Mouse (Mus musculus) limb, embryonic 14.5 days (tissue): ENCODE results near the gene Mycl. TPM values are rescaled to one million over a fixed set of nuclear protein-coding genes. Genes with fewer than 3 reads are reported as not detected.

Experiments used
- ATAC-seq: fragments of 200-750 bp; cut with Nextera tagmentation; 2 replicates; pipeline ENCODE4 v1.8.0; 2017; ENCODE audit warnings: low read depth, moderate number of reproducible peaks, moderate TSS enrichment; ENCODE audit not compliant: low FRiP score
- DNase-seq: peaks from one replicate; pipeline ENCODE4 v3.0.0-alpha.2; 2015; ENCODE audit warnings: low spot score
- H3K27ac ChIP-seq: fragments of 300-500 bp; sonication (generic); replicated peaks from 2 replicates; pipeline ENCODE4 v1.5.1; 2014; ENCODE audit warnings: low read depth, mild to moderate bottlenecking, low read length, moderate library complexity, mixed read lengths
- H3K27me3 ChIP-seq: fragments of 300-500 bp; sonication (generic); 2 replicates; pipeline ENCODE4 v1.6.1; 2014; ENCODE audit warnings: low read length, mixed read lengths; ENCODE audit not compliant: control insufficient read depth, insufficient read depth
- H3K36me3 ChIP-seq: fragments of 300-500 bp; sonication (generic); 2 replicates; pipeline ENCODE4 v1.6.1; 2014; ENCODE audit warnings: mild to moderate bottlenecking, low read length, moderate library complexity, mixed read lengths; ENCODE audit not compliant: control insufficient read depth, insufficient read depth
- H3K4me1 ChIP-seq: fragments of 300-500 bp; sonication (generic); 2 replicates; pipeline ENCODE4 v1.6.1; 2014; ENCODE audit warnings: antibody characterized with exemption, low read length, mixed read lengths; ENCODE audit not compliant: control insufficient read depth, insufficient read depth
- H3K4me2 ChIP-seq: fragments of 300-500 bp; sonication (generic); replicated peaks from 2 replicates; pipeline ENCODE4 v1.6.1; 2014; ENCODE audit warnings: low read depth, mild to moderate bottlenecking, low read length, moderate library complexity; ENCODE audit not compliant: severe bottlenecking
- H3K4me3 ChIP-seq: fragments of 300-500 bp; sonication (generic); replicated peaks from 2 replicates; pipeline ENCODE4 v1.5.1; 2014; ENCODE audit warnings: low read length
- H3K9ac ChIP-seq: fragments of 300-500 bp; sonication (generic); 2 replicates; pipeline ENCODE4 v1.6.1; 2014; ENCODE audit warnings: mild to moderate bottlenecking, low read depth, low read length, moderate library complexity; ENCODE audit not compliant: severe bottlenecking
- H3K9me3 ChIP-seq: fragments of 300-500 bp; sonication (generic); 2 replicates; pipeline ENCODE4 v1.6.1; 2016; ENCODE audit warnings: low read length; ENCODE audit not compliant: control insufficient read depth
- POLR2A ChIP-seq: fragments of 200-500 bp; IDR thresholded peaks from 2 replicates; pipeline ENCODE4 v1.8.0; 2012; ENCODE audit warnings: inconsistent platforms, mild to moderate bottlenecking, moderate library complexity, borderline replicate concordance; ENCODE audit not compliant: insufficient read depth, insufficient read length; ENCODE audit errors: extremely low read depth
- WGBS: fragments of 180-500 bp; shearing (Covaris S2); extraction: QIAGEN DNeasy Blood & Tissue Kit; methylation state at CpG from one replicate; pipeline ENCODE4 v1.1.7; 2014; 5-methylcytosine and 5-hydroxymethylcytosine counted together
- polyA plus RNA-seq, 2 experiments: library from polyadenylated mRNA; depleted of rRNA in 1 of 2; stranded (reverse) in 1 of 2; unstranded in 1 of 2; fragments of >200 nt; fragmentation: Nextera tagmentation in 1 of 2; extraction: Ambion mirVana in 1 of 2; gene quantifications; 2 replicates each; pipeline versions ENCODE4 v1.2.1 to v1.2.3; 2012 to 2014

The Mycl gene
- polyA plus RNA-seq, 2 experiments: 24.6 to 39.2 TPM

DNA sequence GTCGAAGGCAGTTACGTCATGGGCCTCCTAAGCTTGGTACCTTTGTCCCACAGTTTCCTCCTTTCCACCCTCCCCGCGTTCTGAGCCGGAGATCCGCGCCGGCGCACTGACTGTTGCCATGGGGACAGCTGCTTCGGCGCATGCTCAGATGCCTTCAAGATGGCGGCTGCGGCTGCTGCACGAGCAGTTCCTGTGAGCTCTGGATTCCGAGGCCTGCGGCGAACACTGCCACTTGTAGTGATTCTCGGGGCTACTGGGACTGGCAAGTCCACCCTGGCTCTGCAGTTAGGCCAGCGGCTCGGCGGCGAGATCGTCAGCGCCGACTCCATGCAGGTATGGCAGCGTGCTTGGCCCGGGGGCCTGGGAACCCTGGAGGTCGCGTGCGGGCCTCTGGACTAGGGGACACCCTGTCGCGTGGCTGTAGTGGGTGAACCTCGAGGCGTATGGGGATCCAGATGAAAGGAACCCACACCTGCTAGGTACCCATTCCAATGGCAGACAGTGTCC, 21.1 kb downstream of the Mycl start, which contains the start of gene Trit1:
Gene Trit1, plus strand, starts transcription at position 147 of the 507 bp plus-strand sequence.
- ATAC-seq: peak; percentile 97
- DNase-seq: peak; percentile 94
- WGBS: under 1% methylated on average over 34 of the region's 34 CpGs
- peak; percentile 92; the same call in 1 of the 2 replicates for TF ChIP-seq POLR2A
- Histone ChIP-seq H3K9ac (peak within 1 kb of the TSS; percentile 91), H3K9me3 (no peaks in the 10 kb centered on the region), H3K4me1 (peaks cover 10% of the 10 kb centered on the region; the same call in 1 of the 2 replicates), H3K4me2 (peak within 1 kb of the TSS; percentile 69), H3K27ac (peak within 1 kb of the TSS; percentile 83), H3K36me3 (no peaks in the 10 kb centered on the region), H3K27me3 (no peaks in the 10 kb centered on the region), H3K4me3 (peak within 1 kb of the TSS; percentile 94)

DNA sequence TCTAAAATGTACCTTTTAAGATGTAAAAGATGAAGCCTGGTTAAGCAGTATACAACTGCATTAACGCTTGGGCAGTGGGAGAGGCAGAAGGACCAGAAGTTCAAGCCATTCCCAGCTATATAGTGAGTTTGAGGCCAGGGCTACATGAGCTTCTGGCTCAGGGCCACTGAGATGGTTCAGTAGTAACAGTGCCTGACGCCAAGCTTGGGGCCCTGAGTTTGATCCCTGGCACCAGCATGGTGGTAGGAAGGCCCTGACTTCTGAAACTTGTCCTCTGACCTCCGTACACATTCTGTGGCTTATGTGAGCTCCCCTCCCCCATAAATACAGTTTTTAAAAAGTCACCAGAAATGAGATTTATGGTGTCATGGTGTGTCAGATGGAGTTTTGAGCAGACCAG, 26.1 kb downstream of the Mycl start:
- Histone ChIP-seq H3K27ac (no peak overlapping the region), H3K4me1 (peaks cover 8% of the 10 kb centered on the region; the same call in 1 of the 2 replicates), H3K27me3 (no peaks in the 10 kb centered on the region), H3K9me3 (0 out of 2 replicates have a peak, but pooled peaks cover 3% of the 10 kb centered on the region), H3K9ac (no peak overlapping the region), H3K4me2 (no peak overlapping the region), H3K4me3 (no peak overlapping the region), H3K36me3 (peaks cover 15% of the 10 kb centered on the region)
- TF ChIP-seq POLR2A: no peak
- 96% methylated on average over 3 of the region's 3 CpGs for WGBS
- ATAC-seq (no peak), DNase-seq (no peak)

DNA sequence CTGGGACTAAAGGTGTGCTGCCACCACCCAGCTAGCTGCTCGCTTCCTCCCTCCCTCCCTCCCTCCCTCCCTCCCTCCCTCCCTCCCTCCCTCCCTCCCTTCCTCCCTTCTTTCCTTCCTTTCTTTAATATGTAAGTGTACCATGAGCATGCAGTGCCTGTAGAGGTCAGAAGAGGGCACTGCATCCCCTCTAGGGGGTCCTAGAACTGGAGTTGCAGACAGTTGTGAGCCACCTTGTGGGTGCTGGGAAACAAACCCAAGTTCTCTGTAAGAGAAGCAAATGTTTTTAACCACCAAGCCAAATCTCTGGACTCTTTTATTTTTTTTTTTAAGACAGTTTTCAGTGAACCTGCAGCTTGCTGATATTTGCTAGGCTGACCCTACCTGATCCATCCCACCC, 27.4 kb downstream of the Mycl start:
- no peak for DNase-seq
- Histone ChIP-seq H3K36me3 (peaks cover 27% of the 10 kb centered on the region), H3K4me1 (peaks cover 3% of the 10 kb centered on the region; the same call in 1 of the 2 replicates), H3K27me3 (no peaks in the 10 kb centered on the region), H3K9me3 (0 out of 2 replicates have a peak, but pooled peaks cover 3% of the 10 kb centered on the region), H3K27ac (no peak overlapping the region), H3K4me3 (no peak overlapping the region), H3K4me2 (no peak overlapping the region), H3K9ac (no peak overlapping the region)
- ATAC-seq: no peak
- 89% methylated on average over 1 of the region's 1 CpGs for WGBS
- no peak for TF ChIP-seq POLR2A

DNA sequence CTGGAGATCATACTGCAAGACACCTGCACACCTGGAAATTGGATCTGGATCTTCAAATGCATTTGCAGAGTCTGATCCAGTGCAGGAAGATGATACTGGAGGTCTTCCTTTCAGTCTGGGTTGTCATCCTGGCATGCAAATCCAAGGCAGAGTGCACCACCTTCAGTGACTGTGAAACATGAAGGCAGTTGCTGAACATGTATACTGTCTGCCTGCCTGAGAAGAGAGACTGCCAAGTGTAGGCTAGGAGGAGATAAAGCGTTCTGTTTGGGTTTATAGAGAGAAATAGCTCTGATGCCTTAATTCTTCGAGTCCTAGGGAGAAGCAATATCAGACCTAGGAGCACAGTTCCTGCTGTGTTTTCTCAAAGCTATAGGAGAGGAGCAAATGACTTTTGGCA, 30.0 kb downstream of the Mycl start:
- no peak overlapping the region for H3K4me3 ChIP-seq
- no peaks in the 10 kb centered on the region for H3K27me3 ChIP-seq
- DNase-seq (no peak), ATAC-seq (no peak)
- H3K9me3 ChIP-seq: 0 out of 2 replicates have a peak, but pooled peaks cover 3% of the 10 kb centered on the region
- no peak overlapping the region for H3K27ac ChIP-seq
- peaks cover 39% of the 10 kb centered on the region for H3K36me3 ChIP-seq
- H3K4me1 ChIP-seq: no peaks in the 10 kb centered on the region
- WGBS: 87% methylated on average over 2 of the region's 2 CpGs
- no peak overlapping the region for H3K4me2 ChIP-seq
- no peak for TF ChIP-seq POLR2A
- H3K9ac ChIP-seq: no peak overlapping the region

DNA sequence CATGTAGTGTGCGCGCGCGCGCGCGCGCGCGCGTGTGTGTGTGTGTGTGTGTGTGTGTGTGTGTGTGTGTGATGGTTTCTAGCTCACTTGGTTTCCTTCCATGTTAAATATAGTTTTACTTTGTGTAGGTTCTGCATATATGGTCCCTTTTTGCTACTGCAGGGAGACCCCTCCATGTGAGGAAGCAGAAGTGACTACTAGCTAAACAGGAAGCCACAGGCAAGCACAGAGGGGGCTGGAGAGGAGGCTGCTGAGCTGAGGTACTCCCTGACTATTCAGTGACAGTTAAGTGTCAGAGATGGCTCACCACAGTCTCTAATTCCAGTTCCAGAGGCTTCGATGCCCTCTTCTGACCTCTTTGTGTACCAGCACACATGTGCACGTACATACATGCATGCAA, 30.7 kb downstream of the Mycl start:
- WGBS: 95% methylated on average over 13 of the region's 13 CpGs
- no peak overlapping the region for H3K9ac ChIP-seq
- H3K4me3 ChIP-seq: no peak overlapping the region
- H3K27me3 ChIP-seq: no peaks in the 10 kb centered on the region
- peaks cover 46% of the 10 kb centered on the region for H3K36me3 ChIP-seq
- no peak overlapping the region for H3K27ac ChIP-seq
- TF ChIP-seq POLR2A: no peak
- no peak for ATAC-seq
- H3K4me2 ChIP-seq: no peak overlapping the region
- no peak for DNase-seq
- H3K4me1 ChIP-seq: no peaks in the 10 kb centered on the region
- 0 out of 2 replicates have a peak, but pooled peaks cover 3% of the 10 kb centered on the region for H3K9me3 ChIP-seq

DNA sequence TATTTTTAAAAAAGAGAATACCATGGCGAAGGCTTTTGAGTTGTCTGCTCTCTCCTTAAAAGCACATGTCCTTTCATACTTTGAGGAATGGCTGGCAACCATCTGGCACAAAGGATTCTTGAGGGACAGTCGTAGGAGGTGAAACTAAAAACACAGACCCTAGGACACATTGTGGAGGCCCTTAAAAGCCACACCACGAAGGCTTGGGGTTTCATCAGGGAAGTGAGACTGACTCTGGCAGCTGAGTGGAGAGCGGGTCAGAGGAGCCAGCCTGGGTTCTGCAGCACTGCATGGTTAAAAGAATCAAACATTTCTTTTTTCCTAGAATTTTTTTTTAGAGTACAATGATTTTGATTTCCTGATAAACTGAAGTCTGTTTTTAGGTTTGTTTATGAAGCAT, 31.1 kb downstream of the Mycl start:
- DNase-seq: no peak
- 0 out of 2 replicates have a peak, but pooled peaks cover 3% of the 10 kb centered on the region for H3K9me3 ChIP-seq
- H3K27me3 ChIP-seq: no peaks in the 10 kb centered on the region
- WGBS: 86% methylated on average over 4 of the region's 4 CpGs
- no peaks in the 10 kb centered on the region for H3K4me1 ChIP-seq
- no peak overlapping the region for H3K4me2 ChIP-seq
- no peak overlapping the region for H3K27ac ChIP-seq
- no peak overlapping the region for H3K9ac ChIP-seq
- peaks cover 50% of the 10 kb centered on the region for H3K36me3 ChIP-seq
- no peak for ATAC-seq
- TF ChIP-seq POLR2A: no peak
- no peak overlapping the region for H3K4me3 ChIP-seq
